Mouse (Mus musculus) induced T-regulatory cell, adult 2 months (primary cell): Measurements from ENCODE around the gene Abi2.
A peak's percentile ranks its signal among the peaks of the same experiment; 100 is the strongest.

ENCODE experiments used
- DNase-seq: peaks from one replicate; pipeline ENCODE4 v3.0.0-alpha.2; 2012; ENCODE audit warnings: low read depth

The Abi2 gene

DNA sequence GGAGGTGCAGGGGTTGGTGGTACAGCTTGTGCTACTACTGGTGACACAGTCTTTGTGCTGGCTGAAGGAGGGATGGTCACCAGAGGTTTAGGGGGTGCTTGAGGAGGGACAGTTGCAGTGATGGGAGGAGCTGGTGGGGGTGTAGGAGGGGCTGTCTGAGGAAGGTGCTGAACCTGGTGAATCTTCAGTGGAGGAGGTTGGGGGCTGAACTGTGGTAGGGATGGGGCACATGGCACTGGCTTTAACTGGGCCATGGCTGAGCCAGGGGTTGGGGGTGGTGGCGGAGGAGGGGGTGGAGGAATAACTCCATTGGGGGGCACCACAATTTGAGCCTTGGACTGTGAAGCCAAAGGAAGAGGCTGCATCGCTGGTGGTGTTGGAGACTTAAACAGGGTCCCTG lies 80.2 kb downstream of the Abi2 start:
- DNase-seq: no peak

DNA sequence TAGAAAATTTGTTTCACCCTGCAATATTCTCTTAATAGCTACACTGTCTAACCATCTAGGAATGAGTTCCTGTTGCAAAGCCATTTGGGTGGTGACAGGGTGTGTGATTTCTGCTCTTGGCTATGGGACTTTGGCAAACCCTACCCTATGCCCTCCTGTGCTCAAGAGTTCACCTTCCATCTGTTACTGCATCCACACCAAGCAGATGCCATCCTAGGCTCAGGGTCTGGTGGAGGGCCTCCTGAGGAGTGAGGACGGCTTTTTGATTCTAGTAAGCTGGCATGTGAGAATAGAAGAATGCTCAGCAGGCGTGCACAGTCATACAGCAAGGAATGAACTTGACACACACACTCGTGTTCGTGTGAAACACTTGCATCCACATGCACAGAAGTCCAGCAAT lies 81.1 kb downstream of the Abi2 start:
- no peak for DNase-seq

DNA sequence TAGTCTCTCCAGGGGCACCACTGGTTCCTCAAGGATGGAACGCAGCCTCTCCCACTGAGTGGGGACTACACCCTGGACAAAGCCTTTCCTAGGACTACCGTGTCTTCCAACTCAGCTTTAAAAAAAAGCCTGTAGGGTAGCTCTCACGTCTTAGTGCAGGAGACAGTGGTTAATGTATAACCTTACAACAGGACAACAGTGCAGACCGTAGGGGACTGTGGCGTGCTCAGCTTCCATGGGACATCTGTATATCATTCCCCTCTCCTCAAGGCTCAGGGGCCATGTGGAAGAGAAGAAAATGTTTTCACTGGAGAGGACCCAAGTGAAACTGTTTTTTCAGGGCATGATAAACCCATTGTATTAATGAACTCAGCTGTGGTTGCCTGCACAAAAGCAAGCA lies 83.0 kb downstream of the Abi2 start:
- no peak for DNase-seq

DNA sequence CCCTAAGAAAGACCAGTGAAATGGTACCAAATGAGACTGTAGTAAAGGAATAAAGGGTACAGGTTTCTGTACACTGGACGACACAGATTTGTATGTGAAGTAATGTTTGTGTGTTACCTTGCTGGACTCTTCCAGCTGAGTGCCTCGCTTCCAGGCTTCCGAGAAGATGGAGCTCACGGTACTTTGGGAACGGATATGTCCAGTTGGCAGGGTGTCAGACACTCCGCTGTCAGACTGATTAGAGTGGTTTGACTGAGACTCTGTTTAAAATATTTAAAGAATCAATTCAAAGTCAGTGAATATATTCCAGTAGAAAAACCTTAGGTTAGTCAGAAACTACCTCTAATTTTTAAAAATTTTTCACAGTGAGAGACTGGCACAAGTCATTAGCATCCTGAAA lies 84.0 kb downstream of the Abi2 start:
- DNase-seq: no peak

DNA sequence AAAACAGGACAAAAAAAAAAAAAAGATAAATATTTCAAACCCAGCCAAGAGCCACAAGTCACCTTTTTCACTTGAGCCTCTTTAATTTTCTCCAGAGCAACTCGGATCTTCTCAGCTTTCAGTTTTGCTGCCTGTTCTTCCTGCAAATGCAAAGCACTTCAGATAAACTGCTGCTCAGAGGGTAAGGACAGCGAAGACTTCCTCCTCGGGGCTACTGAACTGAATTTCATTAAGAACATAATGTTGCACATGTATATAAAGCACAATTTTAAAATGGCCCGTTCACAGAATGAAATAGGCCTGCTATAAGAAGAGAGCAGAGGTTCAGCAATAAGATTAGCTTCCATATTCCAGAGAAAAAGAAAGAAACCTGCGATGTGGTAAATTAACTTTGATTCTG lies 94.0 kb downstream of the Abi2 start:
- no peak for DNase-seq

DNA sequence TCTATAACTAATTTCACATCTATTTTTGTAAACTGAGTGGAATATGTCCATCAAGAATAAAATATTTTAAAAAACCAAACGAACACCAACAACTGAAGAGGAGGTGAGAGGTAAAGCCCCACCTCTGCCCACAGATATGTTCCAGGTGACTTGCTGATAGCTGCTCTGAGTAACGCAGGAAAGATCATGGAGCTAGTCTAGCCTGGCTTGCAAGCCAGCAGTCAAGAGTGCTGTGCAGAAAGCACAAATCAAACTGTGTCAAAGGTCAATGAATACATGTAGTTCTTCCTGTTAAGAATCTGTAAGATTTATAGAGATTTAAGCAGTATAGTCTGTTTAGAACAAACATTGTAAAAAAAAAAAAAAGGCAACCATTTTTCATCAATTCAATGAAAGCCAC lies 101.2 kb downstream of the Abi2 start:
- no peak for DNase-seq

DNA sequence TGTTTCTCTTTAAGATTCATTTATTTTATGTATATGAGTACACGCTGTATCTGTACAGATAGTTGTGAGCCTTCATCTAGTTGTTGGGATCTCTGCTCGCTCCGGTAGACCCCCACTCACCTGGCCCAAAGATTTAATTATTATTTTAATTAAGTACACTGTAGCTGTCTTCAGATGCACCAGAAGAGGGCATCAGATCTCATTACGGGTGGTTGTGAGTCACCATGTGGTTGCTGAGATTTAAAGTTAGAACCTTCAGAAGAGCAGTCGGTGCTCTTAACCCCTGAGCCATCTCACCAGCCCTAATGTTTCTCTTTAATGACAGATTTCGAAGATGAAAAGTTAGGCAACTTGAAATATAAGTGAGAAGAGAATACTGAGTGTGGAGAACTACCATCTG lies 120.7 kb downstream of the Abi2 start:
- DNase-seq: peak; percentile 41

DNA sequence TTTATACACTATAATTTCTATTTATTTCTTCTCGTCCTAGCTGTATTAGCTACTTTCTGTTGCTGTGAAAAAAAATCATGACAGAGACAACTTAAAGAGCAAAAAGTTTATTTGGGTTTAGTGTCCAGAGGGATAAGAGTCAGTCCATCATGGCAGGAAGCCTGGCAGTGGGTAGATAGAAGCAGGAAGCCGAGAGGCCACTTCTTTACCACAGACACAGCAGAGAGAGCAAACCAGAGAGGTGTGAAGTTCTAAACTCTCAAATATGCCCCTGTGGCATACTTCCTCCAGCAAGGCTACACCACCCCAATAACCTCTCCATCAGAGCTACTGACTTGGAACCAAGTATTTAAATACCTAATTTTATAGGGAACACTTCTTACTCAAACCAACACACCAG lies 121.2 kb downstream of the Abi2 start:
- DNase-seq: peak; percentile 36
